Mouse (Mus musculus) adrenal gland, postnatal 4 days (tissue): ENCODE measurements at regions not wholly inside any gene's neighbourhood (a gene's known extent, or its start where the extent isn't known, plus 50 kb on each side); places are given as distances from the start of the nearest gene placed in this dataset.

Experiments used
- DNase-seq, 2 experiments: peaks; one replicate each; pipeline ENCODE4 v3.0.0; 2021 to 2022; ENCODE audit warnings: low spot score in 2 of 2, mixed read lengths in 2 of 2

DNA sequence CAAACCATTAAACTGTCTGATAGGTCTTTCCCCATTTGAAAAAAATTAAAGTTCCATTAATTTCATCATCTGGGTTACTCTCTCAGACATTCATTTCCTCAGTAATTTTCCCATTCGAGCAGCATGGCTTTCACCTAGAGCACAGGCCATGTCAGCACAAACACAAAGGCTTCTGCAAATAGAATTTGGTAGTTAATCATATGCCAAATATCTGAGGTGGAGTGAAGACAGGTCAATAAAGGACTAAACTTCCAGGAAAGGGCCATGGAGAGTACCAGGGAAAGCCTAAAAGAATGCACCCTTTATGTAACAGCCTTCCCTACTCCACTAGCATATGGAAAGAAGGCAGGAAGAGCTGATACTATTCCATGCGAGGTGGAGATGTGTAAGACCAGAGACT is 150.3 kb upstream of the Gimd1 start:
- DNase-seq, result no peak

DNA sequence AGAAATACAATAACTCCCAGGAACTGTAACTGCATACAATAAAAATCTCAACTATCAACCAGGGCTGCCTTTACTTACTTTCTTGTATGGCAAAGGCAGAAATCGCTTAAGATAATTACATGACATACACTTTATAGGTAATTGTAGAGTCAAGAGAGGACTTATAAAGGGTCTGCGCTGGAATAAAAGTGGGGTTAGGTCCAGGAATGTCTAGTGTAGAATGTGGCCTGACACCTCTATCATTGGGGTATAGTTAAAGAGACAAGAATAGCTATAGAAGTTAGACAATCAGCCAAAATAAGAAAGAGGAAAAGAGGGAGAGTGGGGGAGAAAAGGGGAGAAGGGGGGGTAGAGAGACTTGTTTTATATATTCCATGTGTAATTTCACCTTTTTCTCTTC is 144.8 kb upstream of the Gimd1 start:
- no peak for DNase-seq

DNA sequence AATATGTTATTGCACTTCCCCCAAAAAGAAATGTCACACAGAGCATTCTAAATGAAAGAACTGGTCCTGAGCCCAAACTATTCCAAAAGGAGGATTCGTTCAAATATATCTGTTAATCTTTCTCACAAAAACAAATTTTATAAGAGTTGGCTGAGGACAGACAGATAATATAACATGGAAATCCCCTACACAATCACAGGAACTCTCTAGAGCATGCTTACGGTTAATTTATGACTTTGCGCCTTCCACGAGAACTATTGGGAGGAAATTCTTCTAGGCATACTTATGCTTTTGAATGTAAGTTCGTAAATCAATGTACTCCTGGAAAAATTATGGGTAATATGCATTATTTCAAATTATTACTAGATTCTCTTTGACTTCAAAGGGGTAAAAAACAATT is 144.1 kb upstream of the Gimd1 start:
- no peak for DNase-seq

DNA sequence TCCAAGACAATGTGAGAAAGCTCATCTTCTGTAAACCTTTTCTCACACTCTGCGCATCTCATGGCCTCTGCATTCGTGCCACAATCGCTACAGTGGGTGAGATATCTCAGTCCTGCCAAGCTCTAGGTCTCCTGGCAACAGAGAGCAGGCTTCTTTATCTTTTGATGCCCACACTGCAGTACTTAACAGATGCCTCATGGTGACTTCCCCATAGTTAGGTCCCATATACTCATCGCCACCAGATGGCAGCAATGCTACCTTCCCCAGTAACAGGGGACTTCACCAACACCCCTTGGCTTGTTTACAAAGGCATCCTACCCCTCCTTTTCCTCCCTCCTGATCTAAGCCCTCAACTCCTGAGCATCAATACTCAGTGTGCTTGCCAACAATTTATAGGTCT is 123.5 kb upstream of the Gimd1 start:
- DNase-seq, result peak; percentile 10 to 12

DNA sequence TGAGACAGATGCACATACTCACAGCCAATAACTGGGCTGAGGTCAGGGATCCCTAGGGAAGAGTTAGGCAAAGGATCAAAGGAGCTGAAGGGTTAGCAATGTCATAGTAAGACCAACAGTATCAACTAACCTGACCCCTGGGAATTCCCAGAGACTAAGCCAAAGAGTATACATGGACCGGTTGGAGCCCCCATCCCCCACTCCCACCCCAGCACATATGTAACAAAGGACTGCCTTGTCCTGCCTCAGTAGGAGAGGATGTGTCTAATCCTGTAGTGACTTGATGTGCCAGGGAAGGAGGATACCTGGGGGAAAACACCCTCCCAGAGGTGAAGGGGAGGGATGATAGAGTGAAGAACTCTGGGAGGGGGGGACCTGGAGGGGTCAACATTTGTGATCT is 119.4 kb upstream of the Gimd1 start:
- DNase-seq, result no peak

DNA sequence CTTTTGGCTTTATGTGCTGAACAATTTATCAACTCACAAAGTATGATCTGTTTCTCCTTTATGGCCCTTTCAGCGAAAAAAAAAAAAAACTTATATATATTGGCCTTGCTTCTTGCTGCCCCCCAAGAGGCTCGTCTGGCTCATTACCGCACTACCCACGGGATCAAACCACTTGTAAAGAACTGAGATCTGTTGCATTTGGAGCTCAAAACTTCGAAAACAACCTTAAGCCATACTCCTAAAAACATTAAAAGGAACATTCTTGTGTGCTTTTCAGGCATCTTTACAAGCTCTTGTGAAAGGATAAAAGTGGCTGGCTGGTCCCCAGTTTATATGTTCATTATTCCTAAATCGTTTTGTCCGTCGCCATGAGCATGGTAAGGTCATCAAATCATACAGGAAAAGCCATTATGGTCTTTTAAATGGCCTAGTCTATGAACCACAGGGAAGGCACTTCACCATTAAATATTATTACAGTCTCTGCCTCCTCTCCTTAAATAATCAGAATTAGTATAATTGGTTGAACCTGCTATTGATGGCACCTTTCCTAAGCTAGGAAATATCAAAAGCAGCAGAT is 117.0 kb upstream of the Gimd1 start:
- no peak for DNase-seq

DNA sequence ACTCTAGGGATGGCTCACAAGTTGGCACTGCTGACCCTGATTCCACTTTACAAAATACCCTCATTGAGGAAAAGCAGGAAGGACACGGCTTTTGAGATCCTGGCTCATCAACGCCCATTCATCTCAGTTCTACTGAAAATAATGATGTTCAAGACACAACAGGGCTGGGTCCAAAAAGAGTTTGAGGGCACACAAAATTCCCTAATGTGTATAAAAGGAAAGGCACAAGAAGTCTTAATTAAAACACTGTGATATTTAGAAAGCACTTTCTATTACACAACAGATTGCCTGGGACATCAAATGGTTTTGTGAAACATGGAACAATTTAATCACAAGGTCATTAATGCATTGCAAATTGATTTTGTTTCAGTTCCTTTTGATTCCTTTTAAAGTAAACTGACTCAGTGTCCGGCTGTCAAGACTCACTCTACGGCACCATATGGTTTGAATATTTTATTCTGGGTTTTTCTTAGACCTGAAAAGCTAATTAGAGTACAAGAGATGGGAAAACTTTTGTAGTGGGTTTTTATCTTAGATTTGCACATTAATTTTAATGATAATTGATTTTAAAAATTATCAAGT is 96.2 kb upstream of the Gimd1 start:
- no peak for DNase-seq

DNA sequence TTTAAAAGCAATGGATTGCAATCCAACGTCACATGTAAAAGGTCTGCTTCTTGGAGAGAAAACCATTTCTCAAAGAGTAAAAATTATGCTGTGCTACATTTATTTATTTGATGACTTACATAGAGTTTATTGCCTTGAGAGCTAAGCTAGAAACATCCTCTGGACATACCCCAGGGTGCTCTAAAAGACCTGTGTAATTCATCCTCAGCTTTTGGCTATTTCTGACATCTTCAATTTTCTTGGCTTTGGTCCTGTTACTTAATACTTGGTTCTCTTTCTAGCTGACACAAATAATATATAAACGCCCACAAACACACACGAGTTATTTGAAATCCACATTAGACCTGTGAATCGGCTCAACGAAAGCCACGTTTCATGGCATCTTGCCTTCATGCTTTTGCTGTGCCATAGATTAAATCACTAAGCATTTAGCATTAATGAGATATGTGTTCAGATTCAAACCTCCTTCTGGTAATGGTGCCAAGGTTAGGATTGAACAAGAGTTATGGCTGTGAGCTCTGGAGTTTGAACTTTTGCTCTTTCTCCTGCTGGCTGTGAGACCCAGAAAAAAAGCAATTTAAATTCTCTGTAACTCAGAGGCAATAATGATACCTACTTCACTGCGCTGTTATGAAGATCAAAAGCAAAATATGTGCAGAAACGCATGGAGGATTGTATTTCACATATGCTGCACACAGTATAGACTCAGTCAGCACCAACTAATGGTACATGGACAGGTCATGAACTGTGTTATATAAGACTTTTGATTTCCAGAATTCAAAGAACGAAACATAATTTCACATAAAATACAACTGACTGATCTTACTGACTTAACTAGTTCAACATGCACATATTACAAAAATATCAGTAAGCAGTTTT is 89.6 kb upstream of the Gimd1 start:
- no peak for DNase-seq

DNA sequence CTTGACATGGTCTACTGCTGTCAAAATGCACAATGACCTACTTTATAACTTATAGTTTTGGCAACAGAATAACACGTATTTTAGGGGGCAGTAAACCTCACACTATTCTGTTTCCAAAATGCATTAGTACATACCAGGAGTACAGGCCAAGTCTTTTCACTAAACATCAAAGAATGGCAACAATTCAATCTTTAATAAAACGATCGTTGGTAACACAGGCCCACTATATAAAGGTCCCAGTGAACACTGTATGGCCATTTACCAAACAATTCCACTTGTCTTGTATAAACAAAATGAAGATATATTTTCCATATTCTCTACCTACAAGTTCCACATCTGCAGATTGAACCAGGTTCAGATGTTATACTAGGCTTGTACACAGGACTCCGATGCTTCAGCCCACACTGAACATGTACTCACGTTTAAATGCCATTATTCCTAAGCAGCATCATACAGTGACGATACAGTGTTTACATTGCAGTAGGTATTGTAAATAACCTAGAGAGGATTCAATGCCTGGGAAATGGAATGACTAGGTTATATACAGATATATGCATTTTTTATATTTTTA is 78.3 kb upstream of the Gimd1 start:
- DNase-seq, result no peak

DNA sequence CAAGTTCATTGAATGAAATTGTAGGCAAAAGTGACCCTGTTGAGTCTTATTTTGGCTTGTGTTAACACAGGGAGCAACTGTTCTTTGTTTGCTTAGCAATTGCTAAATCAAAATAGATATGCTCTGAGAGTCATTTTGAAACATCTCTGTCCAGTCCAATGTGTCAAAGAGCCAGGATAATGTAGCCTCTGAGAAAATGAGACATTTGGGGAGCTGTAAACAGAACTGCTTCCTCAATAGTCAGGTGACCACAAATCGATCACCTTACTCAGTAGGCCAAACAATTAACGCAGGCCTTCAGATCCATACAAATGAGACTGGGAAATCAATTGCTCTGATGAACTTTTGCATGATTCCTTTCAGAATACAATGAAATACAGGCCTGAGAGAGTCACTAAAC is 63.9 kb upstream of the Gimd1 start:
- DNase-seq, result no peak

DNA sequence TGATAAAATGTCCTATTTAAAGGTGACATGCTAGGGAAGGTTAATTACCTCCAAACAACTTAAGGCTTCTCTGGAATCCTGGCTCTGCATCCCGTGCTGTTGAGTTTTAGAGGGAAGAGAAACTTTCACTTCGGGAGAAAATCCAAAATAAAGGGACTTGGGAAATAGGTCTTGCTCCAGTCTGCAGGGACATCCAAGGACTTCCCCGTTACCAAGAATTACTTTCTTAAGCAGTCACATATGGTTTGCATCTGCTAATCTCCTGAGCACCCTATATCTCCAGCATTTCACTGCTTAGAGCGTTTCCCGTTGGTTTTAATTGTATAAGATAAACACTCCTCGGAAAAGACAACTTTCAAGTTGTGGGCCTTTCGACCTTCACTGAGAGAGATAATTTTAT is 63.3 kb upstream of the Gimd1 start:
- DNase-seq, result no peak
